Mouse (Mus musculus) common myeloid progenitor, adult 5-6 weeks (primary cell): Measurements from ENCODE around the gene Plb1. TPM values are rescaled to one million over a fixed set of nuclear protein-coding genes. Genes with fewer than 3 reads are reported as not detected.
A peak's percentile ranks its signal among the peaks of the same experiment; 100 is the strongest.

Source experiments
- ATAC-seq: replicated peaks from 2 replicates; pipeline ENCODE4 v1.8.0; 2016; ENCODE audit warnings: low read depth, mild to moderate bottlenecking, moderate TSS enrichment, inconsistent platforms; ENCODE audit not compliant: poor library complexity, severe bottlenecking
- total RNA-seq: library from RNA; stranded (forward); fragments of 200-1000, 187-1606 nt; gene quantifications from 2 replicates; pipeline ENCODE4 v1.2.3, GENCODE M21; 2017

Gene Plb1
- total RNA-seq, 1 experiment from 2014 or later: not detected

DNA sequence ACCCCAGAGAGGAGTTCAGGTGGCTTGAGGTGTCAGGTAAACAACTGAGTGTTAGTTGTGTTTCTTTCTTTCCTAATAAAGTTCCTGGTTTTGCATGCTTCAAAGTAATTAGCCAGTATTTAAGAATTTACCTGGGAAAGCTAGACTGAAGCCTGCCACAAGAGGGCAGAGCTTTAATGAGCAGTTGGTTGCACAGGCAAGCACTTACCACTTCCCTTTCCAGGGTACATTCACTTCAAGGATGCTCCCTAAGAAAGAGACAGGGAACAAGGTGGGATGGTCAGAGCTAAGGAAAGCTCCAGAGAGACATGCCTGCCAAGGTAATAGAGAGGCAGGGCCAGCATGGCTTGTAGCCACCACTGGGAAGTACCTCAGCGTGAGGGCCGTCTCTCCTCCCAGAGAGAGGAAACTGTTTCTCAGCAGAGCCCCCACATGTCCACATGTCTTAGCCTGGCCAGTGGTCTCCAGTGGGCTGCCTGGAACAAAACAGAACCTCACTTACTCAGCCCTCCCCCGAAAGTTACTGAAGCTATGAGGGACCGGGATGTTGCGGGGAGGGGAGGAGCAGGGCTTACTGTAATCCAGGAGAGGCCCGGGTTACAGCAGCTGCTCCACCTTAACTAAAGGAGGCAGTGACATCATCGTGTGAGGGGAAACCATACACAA, 89.8 kb downstream of the Plb1 start:
- peak; percentile 52; the same call in 1 of the 2 replicates for ATAC-seq

DNA sequence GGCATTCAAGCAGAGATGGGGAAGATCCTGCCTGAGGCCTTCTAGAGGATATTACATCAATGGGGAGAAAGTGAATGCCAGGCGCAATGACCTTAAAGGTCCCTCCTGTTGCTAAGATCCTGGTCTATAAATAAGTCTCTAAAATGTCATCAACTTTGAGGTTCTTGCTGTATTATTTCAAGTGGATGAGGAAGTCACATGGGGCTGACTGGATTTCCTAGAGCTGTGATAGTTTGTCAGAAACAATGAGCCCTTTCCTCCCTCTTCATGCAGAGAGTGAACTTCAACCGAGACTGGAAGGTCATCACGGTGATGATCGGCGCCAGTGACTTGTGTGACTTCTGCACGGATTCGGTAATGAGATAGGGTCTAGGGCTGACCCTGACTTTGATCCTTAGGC, 95.6 kb downstream of the Plb1 start:
- ATAC-seq: no peak

DNA sequence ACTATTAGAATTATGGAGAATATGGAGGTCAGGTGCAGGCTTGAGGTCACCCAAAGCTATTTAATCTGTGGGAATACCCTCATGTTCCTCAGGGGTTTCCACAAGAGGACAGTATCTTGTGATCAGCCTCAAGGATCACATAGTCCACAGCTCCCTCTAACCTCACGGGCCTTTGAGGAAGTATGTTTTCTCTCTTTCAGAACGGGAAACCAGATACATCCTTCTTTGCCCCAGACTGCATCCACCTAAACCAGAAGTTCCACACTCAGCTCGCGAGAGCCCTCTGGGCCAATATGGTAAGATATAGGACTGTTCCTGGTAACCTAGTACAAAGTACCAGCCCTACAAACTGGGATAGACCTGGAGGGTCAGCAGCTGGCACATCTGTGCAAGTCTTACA, 100.1 kb downstream of the Plb1 start:
- 0 out of 2 replicates have a peak, but pooled peaks have one; percentile 34 for ATAC-seq

GRCm38 (mm10) chr5:32335172-32335571, 102.7 kb downstream of the Plb1 start:
- ATAC-seq: no peak

DNA sequence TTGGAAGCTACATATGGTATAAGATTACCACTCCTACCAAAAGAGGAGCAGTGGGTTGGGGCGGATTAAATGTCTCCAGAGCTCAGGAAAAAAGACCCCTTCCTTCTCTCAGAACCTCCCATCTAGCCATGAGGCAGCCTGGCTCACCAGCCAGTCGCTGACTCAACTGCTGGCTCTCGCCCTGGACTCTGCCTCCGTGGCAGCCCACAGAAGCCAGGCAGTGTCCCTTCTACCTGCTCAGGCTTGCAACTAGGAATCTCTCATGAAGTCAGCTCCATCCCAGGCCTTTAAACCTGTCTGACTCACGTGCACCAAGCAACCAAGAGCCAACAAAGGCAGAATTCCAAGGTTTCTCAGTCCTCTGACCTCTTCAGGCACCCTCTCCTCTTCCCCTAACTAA, 103.6 kb downstream of the Plb1 start:
- ATAC-seq: no peak

- ATAC-seq: no peak
Measured at GRCm38 (mm10) chr5:32337336-32337735, 104.8 kb downstream of the Plb1 start.

DNA sequence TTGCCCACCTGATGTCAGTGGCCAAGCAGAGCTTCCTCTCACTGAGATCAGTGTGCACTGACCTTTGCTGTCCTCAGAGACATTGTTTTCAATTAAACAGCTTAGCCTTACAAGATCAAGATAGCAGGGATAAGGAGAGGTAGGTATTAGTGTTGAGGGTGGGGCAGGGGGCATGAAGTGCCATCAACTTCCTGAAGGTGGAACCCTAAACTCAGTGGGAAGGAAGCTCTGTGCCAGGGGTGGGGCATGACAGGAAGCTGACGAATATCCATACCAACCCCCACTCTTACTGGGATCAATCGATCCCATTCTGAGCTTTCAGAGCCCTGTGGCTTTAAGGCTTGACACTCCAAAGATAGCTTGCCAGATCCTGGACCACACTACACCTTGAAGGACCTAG, 105.8 kb downstream of the Plb1 start:
- ATAC-seq: no peak

DNA sequence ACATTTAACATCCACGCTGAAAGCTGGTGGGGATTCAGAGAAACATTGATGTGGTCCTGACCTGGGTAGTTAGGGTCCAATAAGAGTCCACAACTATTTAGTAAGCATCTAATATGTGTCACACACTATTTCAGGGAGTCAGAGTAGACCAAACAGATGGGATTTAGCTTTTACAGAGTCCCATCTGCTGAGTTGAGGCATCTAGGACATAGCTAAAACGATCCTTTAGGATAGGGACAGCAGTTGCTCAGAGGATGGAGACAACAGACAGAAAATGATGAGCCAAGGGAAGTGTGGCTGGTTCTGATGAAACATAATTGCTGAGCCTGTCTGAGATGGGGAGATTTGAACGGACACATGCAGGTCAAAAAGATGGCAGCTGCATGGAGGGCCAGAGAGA, 106.3 kb downstream of the Plb1 start:
- no peak for ATAC-seq

GRCm38 (mm10) chr5:32340246-32340645, 107.7 kb downstream of the Plb1 start:
- no peak for ATAC-seq

GRCm38 (mm10) chr5:32342711-32343285, 110.3 kb downstream of the Plb1 start:
- no peak for ATAC-seq

DNA sequence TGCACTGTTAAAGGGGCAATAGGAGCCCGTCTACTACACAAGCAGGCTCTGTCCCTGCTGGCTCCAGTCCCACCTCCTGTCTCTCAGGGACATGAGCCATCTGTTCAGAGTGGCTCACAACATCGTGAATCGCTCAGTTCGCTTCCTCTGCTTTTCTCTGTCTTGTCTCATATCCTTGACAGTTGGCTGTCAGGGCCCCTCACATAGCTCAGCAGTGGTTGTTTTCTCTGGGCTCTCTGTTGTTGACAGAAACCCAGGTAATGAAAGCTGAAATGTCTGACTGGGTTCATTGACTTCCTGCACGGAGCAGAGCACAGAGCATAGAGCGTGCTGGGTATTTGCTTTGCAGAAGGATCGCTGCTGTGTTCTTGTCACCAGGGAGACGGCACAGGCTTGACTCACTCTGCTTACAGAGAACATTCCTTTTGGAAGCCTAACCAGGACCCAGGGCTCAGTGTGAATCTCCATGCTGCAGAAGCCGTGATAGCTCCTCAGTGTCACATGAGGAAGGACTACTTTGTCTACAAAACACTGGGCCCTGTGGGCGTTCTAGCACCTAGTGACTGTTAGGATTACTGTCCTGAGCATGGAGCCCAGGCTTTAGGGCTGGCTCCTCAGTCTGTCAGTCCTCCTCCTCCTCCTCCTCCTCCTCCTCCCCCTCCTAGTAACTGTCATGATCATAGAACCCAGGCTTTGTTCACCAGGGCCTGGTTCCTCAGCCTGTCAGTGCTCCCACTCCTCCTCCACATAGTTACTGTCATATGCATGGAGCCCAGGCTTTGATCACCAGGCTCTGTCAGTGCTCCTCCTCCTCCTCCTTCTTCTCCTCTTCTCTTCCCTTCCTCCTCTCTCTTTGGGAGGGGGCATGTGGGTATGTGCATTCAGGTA, 113.8 kb downstream of the Plb1 start:
- no peak for ATAC-seq

GRCm38 (mm10) chr5:32349718-32350117, 117.2 kb downstream of the Plb1 start:
- ATAC-seq: no peak

DNA sequence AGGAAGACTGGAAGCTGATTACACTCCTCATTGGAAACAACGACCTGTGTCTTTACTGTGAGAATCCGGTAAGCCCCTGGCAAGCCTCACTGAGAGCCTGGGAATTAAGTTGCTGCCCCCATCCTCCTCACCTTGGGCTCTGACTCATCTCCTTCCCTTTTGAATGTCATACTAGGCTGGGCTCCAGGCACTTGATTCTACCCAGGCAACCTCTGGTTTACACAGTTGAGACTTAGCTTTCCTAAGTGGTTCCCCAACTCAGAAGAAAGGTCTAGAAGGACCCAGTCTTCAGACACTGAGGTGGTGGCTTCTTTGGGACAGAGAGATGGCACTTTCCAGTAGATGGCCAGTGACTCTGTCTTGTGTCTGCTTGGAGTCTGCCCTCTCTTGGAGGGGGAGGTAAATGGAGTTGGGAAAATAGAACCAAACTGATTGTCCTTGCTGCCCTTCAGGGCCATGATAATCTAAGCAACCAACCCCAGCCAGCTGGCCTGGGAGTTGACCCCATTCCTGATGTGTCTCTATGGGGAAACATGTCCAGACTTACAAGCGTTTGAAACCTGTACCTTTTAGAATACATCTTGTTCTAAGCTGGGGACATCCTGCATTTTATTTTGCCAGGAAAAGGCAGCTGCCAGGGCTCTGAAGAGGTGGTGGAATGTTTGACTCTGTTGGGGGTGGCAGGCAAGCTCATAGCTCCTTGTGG, 118.2 kb downstream of the Plb1 start:
- no peak for ATAC-seq

- ATAC-seq: no peak
Measured at GRCm38 (mm10) chr5:32351721-32352465, 119.4 kb downstream of the Plb1 start.

DNA sequence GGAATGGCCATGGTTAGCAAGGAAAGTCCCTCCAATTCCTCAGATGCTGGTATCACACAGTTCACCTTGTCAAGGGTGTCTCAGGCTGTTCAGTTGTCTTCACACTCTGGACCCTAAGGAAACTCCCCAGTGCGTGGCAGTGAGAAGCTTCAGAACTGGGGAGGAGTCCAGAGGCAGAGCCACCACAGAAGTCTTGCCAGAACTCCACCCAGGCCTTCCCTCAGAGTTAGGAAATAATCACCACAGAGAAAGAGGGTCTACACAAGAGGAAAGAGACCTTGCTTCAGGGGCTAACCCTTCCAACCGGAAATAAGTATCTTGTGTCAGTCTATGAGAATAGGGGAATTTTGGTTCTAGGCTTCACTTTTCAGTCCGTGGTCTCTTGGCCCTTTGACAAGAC, 120.3 kb downstream of the Plb1 start:
- no peak for ATAC-seq

DNA sequence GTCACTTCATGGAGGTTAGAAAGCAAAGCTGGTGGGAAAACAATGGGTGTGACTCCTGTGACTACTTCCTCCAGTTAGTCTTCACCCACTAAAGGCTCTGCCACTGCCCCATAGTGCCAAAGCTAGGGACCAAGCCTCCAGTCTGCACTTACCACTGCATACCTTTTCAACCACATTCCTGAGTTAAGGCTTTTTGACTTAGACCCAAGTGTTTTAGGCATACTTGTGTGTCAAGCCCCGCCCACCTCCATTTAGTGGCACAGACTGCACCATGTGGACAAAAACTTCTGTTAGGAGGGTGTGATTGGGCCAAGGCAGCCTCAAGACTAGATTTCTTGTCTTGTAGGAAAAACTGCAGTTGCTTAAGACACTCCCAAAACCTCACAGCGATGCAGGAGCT, 120.8 kb downstream of the Plb1 start:
- ATAC-seq: no peak

GRCm38 (mm10) chr5:32360511-32360910, 128.0 kb downstream of the Plb1 start:
- no peak for ATAC-seq

- no peak for ATAC-seq
Measured at GRCm38 (mm10) chr5:32361441-32362235, 129.1 kb downstream of the Plb1 start.

DNA sequence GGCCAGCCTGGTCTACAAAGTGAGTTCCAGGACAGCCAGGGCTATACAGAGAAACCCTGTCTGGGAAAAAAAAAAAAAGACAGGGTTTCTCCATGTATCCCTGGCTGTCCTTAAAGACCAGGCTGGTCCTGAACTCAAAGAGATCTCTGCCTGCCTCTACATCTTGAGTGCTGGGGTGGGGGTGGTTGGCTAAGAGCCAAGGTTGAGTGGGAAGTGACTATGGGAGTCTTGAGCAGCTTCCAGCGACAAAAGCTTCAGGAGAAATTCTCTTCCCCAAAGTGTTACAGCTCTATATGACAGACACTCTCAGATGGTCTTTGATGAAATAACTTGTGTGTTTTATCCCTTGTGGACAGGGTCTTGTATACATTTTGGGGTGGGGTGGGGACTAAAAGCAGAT, 136.9 kb downstream of the Plb1 start:
- ATAC-seq: no peak
